Mouse (Mus musculus) retina, postnatal 1 day (tissue): ENCODE data around the gene Nr2e1.

Experiments used
- DNase-seq: peaks from one replicate; pipeline ENCODE4 v3.0.0-alpha.2; 2012

The Nr2e1 gene

GRCm38 (mm10) chr10:42545707-42546503, 37.5 kb downstream of the Nr2e1 start:
- no peak for DNase-seq

GRCm38 (mm10) chr10:42537571-42538316, 45.7 kb downstream of the Nr2e1 start:
- no peak for DNase-seq

GRCm38 (mm10) chr10:42533836-42534453, 49.5 kb downstream of the Nr2e1 start:
- DNase-seq, result no peak

GRCm38 (mm10) chr10:42525682-42526081, 57.8 kb downstream of the Nr2e1 start:
- no peak for DNase-seq

GRCm38 (mm10) chr10:42523556-42524162, 59.8 kb downstream of the Nr2e1 start:
- DNase-seq, result no peak

GRCm38 (mm10) chr10:42522912-42523311, 60.5 kb downstream of the Nr2e1 start:
- no peak for DNase-seq

- DNase-seq, result no peak
Measured at GRCm38 (mm10) chr10:42521315-42521981, 62.0 kb downstream of the Nr2e1 start.

- DNase-seq, result no peak
Measured at GRCm38 (mm10) chr10:42518363-42518762, 65.1 kb downstream of the Nr2e1 start.

- no peak for DNase-seq
Measured at GRCm38 (mm10) chr10:42514125-42514524, 69.3 kb downstream of the Nr2e1 start.
